Mouse (Mus musculus): ENCODE data around the gene Psmb3.

DNA sequence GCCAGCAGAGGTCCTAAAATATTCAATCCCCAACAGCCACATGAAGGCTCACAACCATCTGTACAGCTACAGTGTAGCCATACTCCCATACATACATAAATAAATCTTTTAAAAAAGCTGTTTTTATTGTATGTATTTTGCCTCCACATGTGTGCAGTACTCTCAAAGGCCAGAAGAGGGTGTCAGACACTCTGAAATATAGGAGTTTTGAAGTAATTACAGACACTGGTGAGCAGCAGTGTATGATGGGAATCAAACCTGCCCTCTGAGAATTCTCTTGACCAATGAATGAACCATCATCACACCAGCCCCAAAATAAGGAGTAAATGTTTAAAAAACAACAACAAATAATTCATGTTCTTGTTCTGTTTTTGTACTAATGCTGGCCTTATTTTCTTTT lies 58.4 kb downstream of the Psmb3 start:
- TF ChIP-seq CTCF (IDR thresholded peaks at IDR 0.05; ENCODE audit: extremely low read depth, insufficient read length, insufficient replicate concordance, low read depth, low read length) (no peak), POLR2A (IDR thresholded peaks at IDR 0.05; ENCODE audit: low read depth, low read length) (no peak)
